Mouse (Mus musculus) limb, embryonic 15.5 days (tissue): ENCODE data around the gene Cdrt4. TPM values are rescaled to one million over a fixed set of nuclear protein-coding genes. Genes with fewer than 3 reads are reported as not detected.

Experiments used
- ATAC-seq: fragments of 200-750 bp; cut with Nextera tagmentation; 2 replicates; pipeline ENCODE4 v1.8.0; 2017; ENCODE audit warnings: low read depth, moderate TSS enrichment; ENCODE audit not compliant: insufficient number of reproducible peaks, low FRiP score, low TSS enrichment
- H3K27ac ChIP-seq: fragments of 300-500 bp; sonication (generic); 2 replicates; pipeline ENCODE4 v1.5.1; 2015; ENCODE audit warnings: moderate library complexity, mild to moderate bottlenecking, inconsistent platforms
- H3K27me3 ChIP-seq: fragments of 300-500 bp; sonication (generic); 2 replicates; pipeline ENCODE4 v1.6.1; 2015; ENCODE audit warnings: inconsistent platforms
- H3K36me3 ChIP-seq: fragments of 300-500 bp; sonication (generic); 2 replicates; pipeline ENCODE4 v1.6.1; 2015; ENCODE audit warnings: inconsistent platforms
- H3K4me1 ChIP-seq: fragments of 300-500 bp; sonication (generic); 2 replicates; pipeline ENCODE4 v1.6.1; 2015; ENCODE audit warnings: inconsistent platforms
- H3K4me2 ChIP-seq: fragments of 300-500 bp; sonication (generic); 2 replicates; pipeline ENCODE4 v1.6.1; 2015; ENCODE audit warnings: mild to moderate bottlenecking, inconsistent platforms
- H3K4me3 ChIP-seq: fragments of 300-500 bp; sonication (generic); 2 replicates; pipeline ENCODE4 v1.5.1; 2015; ENCODE audit warnings: mild to moderate bottlenecking, inconsistent platforms
- H3K9ac ChIP-seq: fragments of 300-500 bp; sonication (generic); 2 replicates; pipeline ENCODE4 v1.6.1; 2015; ENCODE audit warnings: inconsistent platforms
- H3K9me3 ChIP-seq: fragments of 300-500 bp; sonication (generic); 2 replicates; pipeline ENCODE4 v1.6.1; 2016; ENCODE audit warnings: inconsistent platforms
- WGBS: fragments of 180-500 bp; shearing (Covaris S2); methylation state at CpG from one replicate; pipeline ENCODE4 v1.1.7; 2015; 5-methylcytosine and 5-hydroxymethylcytosine counted together
- polyA plus RNA-seq: library from polyadenylated mRNA; unstranded; fragments of >200 nt; fragmentation: Nextera tagmentation; extraction: Ambion mirVana; gene quantifications from 2 replicates; pipeline ENCODE4 v1.2.1, GENCODE M21; 2015

Gene Cdrt4
- polyA plus RNA-seq, 1 experiment from 2014 or later = 0.22 TPM

DNA sequence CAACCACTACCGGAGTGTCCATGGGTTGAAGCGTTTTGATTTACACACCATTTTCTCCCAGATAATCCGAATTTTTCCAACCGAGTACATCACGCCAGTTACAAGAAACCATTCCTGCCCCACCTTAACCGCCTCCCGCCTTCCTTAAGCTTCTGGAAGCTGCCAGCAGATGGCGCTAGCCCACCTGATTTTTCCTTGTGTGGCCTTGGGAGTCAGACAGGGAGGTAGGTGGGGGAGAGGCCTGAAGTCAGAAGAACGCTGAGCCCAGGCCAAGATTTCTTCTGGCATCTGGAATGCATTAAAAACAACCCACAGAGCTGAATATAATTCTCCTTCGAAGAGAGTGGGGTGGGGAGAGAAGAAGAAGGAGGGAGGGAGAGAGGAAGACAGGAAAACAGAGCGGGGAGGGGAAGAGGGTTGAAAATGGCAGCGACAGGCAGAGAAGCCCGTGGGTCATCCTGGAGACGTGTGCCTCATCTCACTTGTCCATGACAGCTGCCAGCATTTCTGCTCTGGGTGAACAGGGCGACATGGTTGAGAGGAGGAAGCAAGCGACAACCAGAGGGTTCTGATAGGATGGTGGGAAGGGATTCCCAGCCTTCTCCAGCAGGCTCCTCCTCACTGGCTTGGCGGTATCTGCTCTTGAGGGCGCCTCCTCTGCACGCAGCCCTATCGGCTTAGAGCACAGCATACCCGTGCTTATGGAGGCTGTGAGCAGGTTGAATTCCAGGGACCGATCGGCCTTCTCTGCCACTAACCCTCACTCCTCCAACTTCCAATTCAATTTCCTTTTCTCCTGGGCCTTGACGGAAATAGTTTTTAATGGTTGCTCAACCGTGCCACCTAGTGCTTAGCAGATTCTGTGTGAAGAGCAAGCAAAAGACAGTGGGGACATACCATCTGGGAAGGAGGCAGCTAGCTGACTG, 29.7 kb upstream of the Cdrt4 start:
- Histone ChIP-seq H3K27ac (peak overlapping the region; percentile 95), H3K9ac (0 out of 2 replicates have a peak overlapping the region, but pooled peaks have one; percentile 1), H3K4me3 (peak overlapping the region; percentile 26), H3K27me3 (no peaks in the 10 kb centered on the region), H3K36me3 (no peaks in the 10 kb centered on the region), H3K9me3 (no peaks in the 10 kb centered on the region), H3K4me1 (peaks cover 16% of the 10 kb centered on the region), H3K4me2 (peak overlapping the region; percentile 41)
- 11% methylated on average over 25 of the region's 25 CpGs for whole genome bisulfite sequencing
- peak; percentile 86 for ATAC-seq

DNA sequence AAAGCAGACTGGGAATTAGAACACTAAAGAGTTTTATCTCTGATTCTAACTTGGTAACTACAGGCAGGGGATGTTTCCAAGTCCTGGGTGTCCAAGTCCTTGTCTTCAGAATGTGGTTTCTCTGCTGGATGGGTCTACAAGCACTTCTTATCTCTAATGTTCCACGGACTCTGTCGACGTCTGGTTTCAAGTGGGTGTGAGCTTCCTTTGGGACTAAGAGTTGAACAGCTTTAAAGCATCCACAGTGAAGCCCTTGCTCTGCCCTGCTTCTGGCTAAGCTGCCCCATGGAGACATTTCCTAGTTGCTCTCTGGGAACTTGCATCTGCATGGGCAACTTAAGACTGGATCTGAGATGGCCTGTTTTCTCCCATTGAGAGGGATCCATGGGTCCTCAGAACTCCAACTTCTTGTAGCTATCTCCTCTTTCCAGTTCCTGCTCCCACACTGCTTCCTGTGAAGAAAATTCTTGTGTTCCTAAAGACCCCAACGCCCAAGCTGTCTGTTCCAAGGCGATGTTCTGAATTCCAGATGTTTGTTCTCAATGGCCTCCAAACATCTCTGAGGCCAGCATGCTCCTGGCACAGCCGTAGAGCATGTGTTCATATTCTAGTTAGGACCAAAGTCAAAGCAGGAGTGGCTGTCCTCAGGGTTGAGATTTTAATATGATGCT, 26.8 kb upstream of the Cdrt4 start:
- peak overlapping the region; percentile 55; the same call in 1 of the 2 replicates for H3K27ac ChIP-seq
- no peaks in the 10 kb centered on the region for H3K27me3 ChIP-seq
- H3K9ac ChIP-seq = no peak overlapping the region
- H3K4me1 ChIP-seq = peaks cover 16% of the 10 kb centered on the region
- 73% methylated on average over 6 of the region's 6 CpGs for WGBS
- 0 out of 2 replicates have a peak, but pooled peaks cover 4% of the 10 kb centered on the region for H3K9me3 ChIP-seq
- no peak overlapping the region for H3K4me2 ChIP-seq
- no peaks in the 10 kb centered on the region for H3K36me3 ChIP-seq
- ATAC-seq = no peak
- H3K4me3 ChIP-seq = no peak overlapping the region

DNA sequence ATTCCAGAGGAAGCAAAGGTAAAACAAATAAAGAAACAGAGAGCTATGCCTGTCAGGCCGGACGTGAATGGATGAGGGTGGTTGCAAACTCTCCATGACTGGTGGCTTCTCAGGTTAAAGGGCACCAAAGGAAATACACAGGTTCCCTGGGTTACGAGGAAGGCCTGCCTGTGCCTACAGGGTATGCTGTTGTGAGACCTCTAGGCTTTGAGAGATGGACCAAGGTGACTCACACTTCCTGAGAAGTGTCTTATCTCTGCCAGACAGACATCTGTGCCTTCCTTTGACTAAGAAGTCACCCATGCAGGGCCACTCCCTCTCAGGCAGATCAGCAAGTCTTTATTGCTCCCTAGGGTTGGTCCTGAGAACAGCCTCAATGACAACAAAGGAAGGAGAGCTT, 21.2 kb upstream of the Cdrt4 start:
- Histone ChIP-seq H3K4me2 (no peak overlapping the region), H3K9ac (no peak overlapping the region), H3K9me3 (0 out of 2 replicates have a peak, but pooled peaks cover 4% of the 10 kb centered on the region), H3K27ac (no peak overlapping the region), H3K36me3 (no peaks in the 10 kb centered on the region), H3K27me3 (no peaks in the 10 kb centered on the region), H3K4me3 (no peak overlapping the region), H3K4me1 (no peaks in the 10 kb centered on the region)
- ATAC-seq = no peak
- WGBS = 44% methylated on average over 3 of the region's 3 CpGs

DNA sequence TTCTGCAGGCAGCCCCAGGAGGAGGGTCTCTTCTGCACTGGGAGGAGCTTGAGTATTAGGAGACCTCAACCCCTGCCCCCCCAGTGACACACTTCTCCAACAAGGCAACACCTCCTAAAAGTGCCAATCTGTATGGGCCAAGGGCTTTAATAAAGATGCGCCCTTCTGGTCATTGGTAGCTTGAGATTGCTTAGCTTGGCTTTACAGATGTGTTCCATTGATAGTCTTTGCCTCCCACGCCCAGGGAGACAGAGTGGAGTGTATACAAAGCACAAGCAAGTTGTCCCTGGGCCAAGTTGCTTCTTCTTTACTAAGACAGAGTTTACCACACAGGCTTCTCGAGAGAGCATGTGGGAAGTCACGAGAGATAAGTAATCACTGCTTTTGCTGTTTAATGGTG, 20.4 kb upstream of the Cdrt4 start:
- Histone ChIP-seq H3K4me3 (no peak overlapping the region), H3K4me1 (no peaks in the 10 kb centered on the region), H3K9me3 (0 out of 2 replicates have a peak, but pooled peaks cover 4% of the 10 kb centered on the region), H3K9ac (no peak overlapping the region), H3K27ac (no peak overlapping the region), H3K36me3 (no peaks in the 10 kb centered on the region), H3K27me3 (no peaks in the 10 kb centered on the region), H3K4me2 (no peak overlapping the region)
- 76% methylated on average over 4 of the region's 4 CpGs for WGBS
- ATAC-seq = no peak

DNA sequence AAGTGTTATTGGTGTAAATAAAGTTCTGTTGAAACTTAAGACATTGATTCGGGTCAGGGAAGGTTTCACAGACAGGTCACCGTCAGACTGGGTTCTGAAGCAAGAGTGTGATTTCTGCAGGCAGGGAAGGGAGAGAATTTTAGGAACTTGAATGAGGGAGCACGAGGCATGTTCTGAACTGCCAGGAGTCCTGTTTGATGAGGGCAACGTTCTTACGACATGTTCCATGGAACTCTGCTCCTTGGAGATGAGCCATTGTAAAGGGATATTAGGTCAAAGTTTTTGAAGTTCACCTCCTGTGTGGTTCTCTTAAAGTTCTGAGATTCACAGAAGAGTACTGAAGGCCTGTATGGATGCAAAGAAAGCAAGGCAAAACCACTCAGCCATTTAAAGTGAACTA, 19.9 kb upstream of the Cdrt4 start:
- Histone ChIP-seq H3K4me1 (no peaks in the 10 kb centered on the region), H3K27me3 (no peaks in the 10 kb centered on the region), H3K9ac (no peak overlapping the region), H3K27ac (no peak overlapping the region), H3K4me3 (no peak overlapping the region), H3K9me3 (0 out of 2 replicates have a peak, but pooled peaks cover 4% of the 10 kb centered on the region), H3K36me3 (no peaks in the 10 kb centered on the region), H3K4me2 (no peak overlapping the region)
- ATAC-seq = no peak
- 67% methylated on average over 5 of the region's 5 CpGs for WGBS

DNA sequence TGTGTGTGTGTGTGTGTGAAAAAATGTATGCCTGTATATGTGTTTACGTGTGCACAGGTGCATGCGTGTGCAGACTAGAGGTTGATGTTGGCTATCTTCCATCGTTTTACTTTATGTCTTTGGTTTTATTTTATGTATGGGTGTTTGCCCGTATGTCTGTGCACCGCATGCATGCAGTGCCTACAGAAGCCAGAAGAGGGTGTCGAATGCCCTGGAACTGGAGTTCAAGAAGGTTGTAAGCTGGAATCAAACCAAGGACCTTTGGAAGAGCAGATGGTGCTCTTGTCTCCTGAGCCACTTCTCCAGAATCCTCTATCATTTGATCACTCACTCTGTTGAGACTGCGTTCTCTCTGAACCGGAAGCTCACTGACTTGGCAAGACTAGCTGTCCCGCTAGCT, 17.9 kb upstream of the Cdrt4 start:
- no peak for ATAC-seq
- Histone ChIP-seq H3K27ac (no peak overlapping the region), H3K4me3 (no peak overlapping the region), H3K4me1 (no peaks in the 10 kb centered on the region), H3K9ac (no peak overlapping the region), H3K4me2 (no peak overlapping the region), H3K27me3 (no peaks in the 10 kb centered on the region), H3K36me3 (no peaks in the 10 kb centered on the region), H3K9me3 (no peaks in the 10 kb centered on the region)
- 84% methylated on average over 9 of the region's 9 CpGs for WGBS

DNA sequence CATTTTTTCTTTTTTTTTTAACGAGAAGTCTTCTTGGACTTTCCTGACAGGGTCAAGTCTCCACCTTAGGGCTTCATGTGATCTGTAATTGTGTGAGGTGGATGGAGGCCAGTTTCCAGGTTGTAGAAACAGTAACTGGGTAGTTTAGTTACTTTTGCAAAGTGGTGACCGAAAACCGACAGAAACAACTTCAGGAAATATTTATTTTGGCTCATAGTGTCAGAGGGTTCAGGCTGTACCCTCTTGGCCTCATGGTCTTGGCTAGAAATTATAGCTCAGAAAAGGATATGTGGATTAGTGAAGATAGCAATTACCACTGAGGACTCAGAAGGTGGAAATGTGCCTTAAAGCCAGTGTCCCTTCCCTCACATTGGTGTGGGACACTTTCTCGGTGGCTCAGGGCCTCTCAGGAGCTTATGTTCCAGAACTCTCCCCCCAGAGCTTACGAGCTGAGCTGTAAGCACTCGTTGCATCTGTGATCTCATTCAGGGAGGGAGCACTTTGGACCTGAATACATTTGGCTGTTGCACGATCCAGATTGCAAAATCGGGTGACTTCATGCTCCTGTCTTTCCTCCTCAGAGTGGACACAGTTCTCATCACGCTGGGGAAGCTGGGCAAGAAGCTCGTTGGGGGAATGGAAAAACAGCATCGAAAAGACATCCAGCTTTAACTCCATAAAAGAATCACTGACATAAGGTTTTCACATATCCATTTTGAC, 16.0 kb upstream of the Cdrt4 start:
- Histone ChIP-seq H3K27me3 (no peaks in the 10 kb centered on the region), H3K4me1 (no peaks in the 10 kb centered on the region), H3K9ac (no peak overlapping the region), H3K4me3 (no peak overlapping the region), H3K9me3 (no peaks in the 10 kb centered on the region), H3K4me2 (no peak overlapping the region), H3K36me3 (no peaks in the 10 kb centered on the region), H3K27ac (no peak overlapping the region)
- no peak for ATAC-seq
- 70% methylated on average over 11 of the region's 11 CpGs for WGBS

DNA sequence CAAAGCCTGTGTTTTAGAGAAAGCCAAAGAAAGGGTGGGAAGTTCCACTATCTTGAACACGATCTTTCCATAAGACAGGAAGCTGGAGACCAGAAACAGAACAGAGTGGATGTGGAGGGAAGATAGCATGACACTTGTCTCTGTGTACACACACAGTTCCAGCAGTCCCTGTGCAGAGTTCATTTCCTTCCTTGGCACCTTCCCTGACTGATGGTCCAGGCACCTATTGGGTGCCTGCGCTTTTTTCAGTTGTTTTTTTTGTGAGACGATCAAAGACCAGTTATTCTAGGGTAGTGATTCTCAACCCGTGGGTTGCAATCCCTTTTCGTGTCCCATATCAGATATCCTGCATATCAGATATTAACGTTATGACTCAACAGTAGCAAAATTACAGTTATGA, 13.0 kb upstream of the Cdrt4 start:
- Histone ChIP-seq H3K27ac (no peak overlapping the region), H3K4me2 (no peak overlapping the region), H3K4me3 (no peak overlapping the region), H3K27me3 (no peaks in the 10 kb centered on the region), H3K9ac (no peak overlapping the region), H3K36me3 (no peaks in the 10 kb centered on the region), H3K4me1 (no peaks in the 10 kb centered on the region), H3K9me3 (no peaks in the 10 kb centered on the region)
- ATAC-seq = no peak
- WGBS = 79% methylated on average over 6 of the region's 6 CpGs

DNA sequence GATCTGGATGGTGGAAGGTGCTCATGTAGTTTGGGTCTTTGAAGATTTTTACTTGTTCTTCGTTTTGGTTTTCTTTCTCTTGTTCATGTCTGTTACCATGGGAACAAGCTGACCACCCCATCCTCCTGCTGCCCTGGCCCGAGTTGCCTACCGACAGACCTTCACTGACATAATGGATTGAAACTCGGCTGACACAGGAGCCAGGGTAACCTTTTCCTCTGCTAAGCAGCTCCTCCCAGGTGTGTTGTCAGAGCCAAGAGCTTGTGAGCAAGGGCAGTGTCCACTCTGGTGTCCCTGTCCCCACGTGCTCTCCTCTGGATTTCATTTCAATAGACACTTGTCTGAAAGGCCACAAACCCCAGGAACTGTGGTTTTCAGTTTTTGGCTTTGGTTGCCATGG, 12.1 kb upstream of the Cdrt4 start:
- Histone ChIP-seq H3K9ac (no peak overlapping the region), H3K9me3 (no peaks in the 10 kb centered on the region), H3K36me3 (no peaks in the 10 kb centered on the region), H3K4me3 (no peak overlapping the region), H3K4me2 (no peak overlapping the region), H3K4me1 (no peaks in the 10 kb centered on the region), H3K27ac (no peak overlapping the region), H3K27me3 (no peaks in the 10 kb centered on the region)
- 72% methylated on average over 5 of the region's 5 CpGs for WGBS
- ATAC-seq = no peak

DNA sequence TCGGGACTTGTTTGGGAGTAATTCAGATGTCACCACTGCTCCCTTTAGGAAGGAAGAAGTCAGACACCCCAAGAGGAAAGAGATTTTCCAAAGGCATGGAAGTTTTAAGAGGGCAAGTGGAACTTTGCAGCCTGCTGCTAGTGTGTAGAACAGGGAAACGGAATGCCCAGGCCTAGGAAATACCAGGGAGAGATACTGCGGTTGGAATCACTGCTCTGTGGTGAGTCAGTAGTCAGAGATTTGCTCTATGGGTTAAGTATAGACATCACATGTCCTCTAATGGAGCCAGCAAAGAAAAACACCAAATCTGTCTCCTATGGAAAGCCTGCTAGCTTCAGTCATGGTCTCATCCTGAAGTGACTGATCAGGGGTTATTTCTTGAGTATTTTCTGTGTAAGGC, 10.8 kb upstream of the Cdrt4 start:
- H3K27ac ChIP-seq = no peak overlapping the region
- 80% methylated on average over 3 of the region's 3 CpGs for WGBS

DNA sequence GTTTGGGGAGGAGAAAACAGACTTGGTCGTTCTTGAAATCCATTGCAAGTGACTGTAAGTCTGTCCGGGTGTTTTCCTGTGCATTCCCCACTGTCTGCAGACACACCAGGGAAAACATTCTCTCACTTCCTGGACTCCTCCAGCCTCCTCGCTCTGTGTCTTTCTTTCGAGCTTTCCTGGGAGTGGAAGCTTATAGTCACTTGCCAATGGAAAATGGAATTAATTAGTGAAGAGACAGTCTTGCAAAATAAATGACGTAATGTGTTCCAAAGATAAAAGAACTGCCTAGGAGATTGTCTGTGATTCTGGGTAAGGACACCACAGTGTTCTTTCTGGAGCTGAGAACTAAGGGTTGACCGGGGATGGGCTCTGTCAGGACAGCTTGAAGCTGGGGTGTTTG, 7.5 kb upstream of the Cdrt4 start:
- 50% methylated on average over 6 of the region's 6 CpGs for WGBS
- Histone ChIP-seq H3K4me3 (no peak overlapping the region), H3K9me3 (no peaks in the 10 kb centered on the region), H3K4me2 (no peak overlapping the region), H3K36me3 (no peaks in the 10 kb centered on the region), H3K27me3 (no peaks in the 10 kb centered on the region), H3K4me1 (no peaks in the 10 kb centered on the region; the same call in 1 of the 2 replicates), H3K9ac (no peak overlapping the region), H3K27ac (no peak overlapping the region)
- no peak for ATAC-seq

More for the DNA sequence above, 10.8 kb upstream of the Cdrt4 start:
- Histone ChIP-seq H3K27me3 (no peaks in the 10 kb centered on the region), H3K36me3 (no peaks in the 10 kb centered on the region), H3K4me2 (no peak overlapping the region), H3K9ac (no peak overlapping the region), H3K9me3 (no peaks in the 10 kb centered on the region), H3K4me3 (no peak overlapping the region), H3K4me1 (no peaks in the 10 kb centered on the region)
- ATAC-seq = no peak

DNA sequence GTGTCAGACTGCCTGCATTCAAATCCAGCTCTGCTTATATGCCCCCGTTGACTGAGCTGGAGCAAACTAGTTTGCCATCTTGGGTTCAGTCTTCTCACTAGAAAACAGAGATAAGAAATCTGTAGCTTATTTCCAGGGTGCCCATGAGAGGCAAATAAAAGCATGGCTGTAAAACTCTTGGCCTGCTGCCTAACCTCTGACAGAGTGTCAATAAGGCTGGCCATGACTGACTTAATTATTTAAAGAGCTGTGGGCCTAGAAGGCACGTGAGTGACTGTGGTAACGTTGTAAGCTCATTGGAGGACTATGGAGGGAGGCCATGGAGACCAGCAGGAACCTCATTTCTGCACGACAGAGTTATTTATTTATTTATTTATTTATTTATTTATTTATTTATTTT, 5.5 kb upstream of the Cdrt4 start:
- H3K27ac ChIP-seq = no peak overlapping the region
- 36% methylated on average over 4 of the region's 4 CpGs for WGBS
- H3K9ac ChIP-seq = no peak overlapping the region
- no peak for ATAC-seq
- no peaks in the 10 kb centered on the region for H3K27me3 ChIP-seq
- H3K36me3 ChIP-seq = no peaks in the 10 kb centered on the region
- H3K4me1 ChIP-seq = no peaks in the 10 kb centered on the region; the same call in 1 of the 2 replicates
- H3K4me2 ChIP-seq = no peak overlapping the region
- no peak overlapping the region for H3K4me3 ChIP-seq
- H3K9me3 ChIP-seq = no peaks in the 10 kb centered on the region
